ENCODE assay signal across 8 mouse cellular contexts in genomic region chr5:116123344-116123743, GRCm38 (mm10). TPM values are rescaled to one million over a fixed set of nuclear protein-coding genes. Genes with fewer than 3 reads are reported as not detected.
DNase-seq lines count a peak whose midpoint lies in the region; ATAC-seq lines count a peak whose summit lies in the region.

No protein-coding gene starts in this region.

- H3K4me3 ChIP-seq in heart, embryonic 11.5 days (ENCODE audit: low read depth, low read length) = no peak overlapping the region
- H3K4me3 ChIP-seq in midbrain, embryonic 13.5 days (replicated peaks) = no peak overlapping the region

- no peak overlapping the region for H3K4me2 ChIP-seq in heart, embryonic 11.5 days
- no peak overlapping the region for H3K4me2 ChIP-seq in midbrain, embryonic 13.5 days (replicated peaks)

- no peak overlapping the region for H3K27ac ChIP-seq in heart, embryonic 11.5 days (ENCODE audit: low read depth, low read length)
- no peak overlapping the region for H3K27ac ChIP-seq in midbrain, embryonic 13.5 days

- no peaks in the 10 kb centered on the region for H3K27me3 ChIP-seq in heart, embryonic 11.5 days (ENCODE audit: control insufficient read depth, insufficient read depth, low read length)
- H3K27me3 ChIP-seq in midbrain, embryonic 13.5 days = 0 out of 2 replicates have a peak, but pooled peaks cover 5% of the 10 kb centered on the region

- intact Hi-C loops in left cerebral cortex, postnatal 10 days (cut with DNase I) = loop anchor here (2.0 to 10.0 kb wide), 6 partner anchors 91 to 971 kb away; partner anchors contain the start of gene Srrm4

- WGBS in heart, embryonic 11.5 days (ENCODE audit: insufficient replicate concordance) = 11% methylated on average over 11 of the region's 11 CpGs
- 10% methylated on average over 11 of the region's 11 CpGs for WGBS in midbrain, embryonic 13.5 days

- no peaks in the 10 kb centered on the region for H3K36me3 ChIP-seq in heart, embryonic 11.5 days (ENCODE audit: control insufficient read depth, insufficient read depth, low read length)
- no peaks in the 10 kb centered on the region for H3K36me3 ChIP-seq in midbrain, embryonic 13.5 days

- no peaks in the 10 kb centered on the region for H3K9me3 ChIP-seq in heart, embryonic 11.5 days (replicated peaks; ENCODE audit: control insufficient read depth, low read length)
- H3K9me3 ChIP-seq in midbrain, embryonic 13.5 days = no peaks in the 10 kb centered on the region

- ATAC-seq in heart, embryonic 11.5 days (replicated peaks; ENCODE audit: insufficient number of reproducible peaks, low FRiP score, low TSS enrichment) = no peak
- peak; percentile 67; the same call in 1 of the 2 replicates for ATAC-seq in midbrain, embryonic 13.5 days

- DNase-seq in heart, adult 11 months = peak; percentile 95
- DNase-seq in cerebellum, postnatal 10 days = peak; percentile 92 to 94
- DNase-seq in frontal cortex, postnatal 25 days (ENCODE audit: low spot score in 2 of 2) = peak; percentile 79 to 80
- DNase-seq in hindlimb bud, embryonic 11.5 days (ENCODE audit: extremely low spot score, low read depth, low spot score) = peak; percentile 74
- peak; percentile 83 to 85 for DNase-seq in left cerebral cortex, postnatal 10 days (ENCODE audit: extremely low spot score in 1 of 2, low spot score in 2 of 2)
- peak; percentile 5 for DNase-seq in spleen, adult 12 weeks (ENCODE audit: low spot score)

- no peaks in the 10 kb centered on the region for H3K4me1 ChIP-seq in heart, embryonic 11.5 days (ENCODE audit: control insufficient read depth, insufficient read depth, low read length)
- H3K4me1 ChIP-seq in midbrain, embryonic 13.5 days (replicated peaks) = 0 out of 2 replicates have a peak, but pooled peaks cover 6% of the 10 kb centered on the region

- H3K9ac ChIP-seq in heart, embryonic 11.5 days (ENCODE audit: low read depth, low read length) = no peak overlapping the region
- H3K9ac ChIP-seq in midbrain, embryonic 13.5 days (replicated peaks) = no peak overlapping the region

RNA-seq across cellular contexts. Expression of gene Tmem233, which starts 40.3 kb away (rescaled TPM):
- polyA plus RNA-seq in heart, embryonic 11.5 days (2014; fragmentation: Nextera tagmentation; extraction: Ambion mirVana) = not detected in 2 replicates
- total RNA-seq in left cerebral cortex, postnatal 10 days (2021) = not detected
- not detected in 2 replicates for polyA plus RNA-seq in midbrain, embryonic 13.5 days (2015; fragmentation: Nextera tagmentation; extraction: Ambion mirVana)

Comparison
In these comparisons a context has a peak if more than half of its experiments do, and no peak if none do; other contexts are left out.
1. DNase-seq: peak in every context shown above with its lines; median percentile 95 in heart, adult 11 months; 93 in cerebellum, postnatal 10 days; 84 in left cerebral cortex, postnatal 10 days; 80 in frontal cortex, postnatal 25 days; 74 in hindlimb bud, embryonic 11.5 days; 5 in spleen, adult 12 weeks.